Mouse (Mus musculus) forebrain, embryonic 12.5 days (tissue): ENCODE measurements around the gene Dok7. TPM values are rescaled to one million over a fixed set of nuclear protein-coding genes. Genes with fewer than 3 reads are reported as not detected.

Source experiments
- ATAC-seq: fragments of 200-750 bp; cut with Nextera tagmentation; 2 replicates; pipeline ENCODE4 v1.8.0; 2017; ENCODE audit warnings: moderate TSS enrichment; ENCODE audit not compliant: low FRiP score
- H3K27ac ChIP-seq: fragments of 300-500 bp; sonication (generic); 2 replicates; pipeline ENCODE4 v1.5.1; 2016; ENCODE audit warnings: mild to moderate bottlenecking
- H3K27me3 ChIP-seq: fragments of 300-500 bp; sonication (generic); 2 replicates; pipeline ENCODE4 v1.6.1; 2016; ENCODE audit warnings: mild to moderate bottlenecking
- H3K36me3 ChIP-seq: fragments of 300-500 bp; sonication (generic); replicated peaks from 2 replicates; pipeline ENCODE4 v1.6.1; 2016; ENCODE audit warnings: mild to moderate bottlenecking
- H3K4me1 ChIP-seq: fragments of 300-500 bp; sonication (generic); 2 replicates; pipeline ENCODE4 v1.6.1; 2016
- H3K4me2 ChIP-seq: fragments of 300-500 bp; sonication (generic); 2 replicates; pipeline ENCODE4 v1.6.1; 2016; ENCODE audit warnings: mild to moderate bottlenecking, moderate library complexity
- H3K4me3 ChIP-seq: fragments of 300-500 bp; sonication (generic); replicated peaks from 2 replicates; pipeline ENCODE4 v1.5.1; 2016; ENCODE audit warnings: mild to moderate bottlenecking
- H3K9ac ChIP-seq: fragments of 300-500 bp; sonication (generic); 2 replicates; pipeline ENCODE4 v1.6.1; 2016; ENCODE audit warnings: mild to moderate bottlenecking
- H3K9me3 ChIP-seq: fragments of 300-500 bp; sonication (generic); 2 replicates; pipeline ENCODE4 v1.6.1; 2016
- WGBS: fragments of 180-500 bp; shearing (Covaris S2); methylation state at CpG from one replicate; pipeline ENCODE4 v1.1.7; 2016; 5-methylcytosine and 5-hydroxymethylcytosine counted together
- polyA plus RNA-seq: library from polyadenylated mRNA; unstranded; fragments of >200 nt; fragmentation: Nextera tagmentation; extraction: Ambion mirVana; gene quantifications from 2 replicates; pipeline ENCODE4 v1.2.1, GENCODE M21; 2016

Dok7 gene
- polyA plus RNA-seq, 1 experiment from 2014 or later, result 0.61 TPM

- peaks cover 41% of the 10 kb centered on the region for H3K36me3 ChIP-seq
- H3K9ac ChIP-seq, result 0 out of 2 replicates have a peak overlapping the region, but pooled peaks have one; percentile 14
- peaks cover 26% of the 10 kb centered on the region for H3K4me1 ChIP-seq
- no peak overlapping the region for H3K4me2 ChIP-seq
- H3K4me3 ChIP-seq, result no peak overlapping the region
- H3K27ac ChIP-seq, result no peak overlapping the region
- ATAC-seq, result no peak
- H3K27me3 ChIP-seq, result no peaks in the 10 kb centered on the region
- no peaks in the 10 kb centered on the region for H3K9me3 ChIP-seq
- 91% methylated on average over 2 of the region's 2 CpGs for WGBS
Measured at GRCm38 (mm10) chr5:35103528-35103927, 47.0 kb downstream of the Dok7 start.

DNA sequence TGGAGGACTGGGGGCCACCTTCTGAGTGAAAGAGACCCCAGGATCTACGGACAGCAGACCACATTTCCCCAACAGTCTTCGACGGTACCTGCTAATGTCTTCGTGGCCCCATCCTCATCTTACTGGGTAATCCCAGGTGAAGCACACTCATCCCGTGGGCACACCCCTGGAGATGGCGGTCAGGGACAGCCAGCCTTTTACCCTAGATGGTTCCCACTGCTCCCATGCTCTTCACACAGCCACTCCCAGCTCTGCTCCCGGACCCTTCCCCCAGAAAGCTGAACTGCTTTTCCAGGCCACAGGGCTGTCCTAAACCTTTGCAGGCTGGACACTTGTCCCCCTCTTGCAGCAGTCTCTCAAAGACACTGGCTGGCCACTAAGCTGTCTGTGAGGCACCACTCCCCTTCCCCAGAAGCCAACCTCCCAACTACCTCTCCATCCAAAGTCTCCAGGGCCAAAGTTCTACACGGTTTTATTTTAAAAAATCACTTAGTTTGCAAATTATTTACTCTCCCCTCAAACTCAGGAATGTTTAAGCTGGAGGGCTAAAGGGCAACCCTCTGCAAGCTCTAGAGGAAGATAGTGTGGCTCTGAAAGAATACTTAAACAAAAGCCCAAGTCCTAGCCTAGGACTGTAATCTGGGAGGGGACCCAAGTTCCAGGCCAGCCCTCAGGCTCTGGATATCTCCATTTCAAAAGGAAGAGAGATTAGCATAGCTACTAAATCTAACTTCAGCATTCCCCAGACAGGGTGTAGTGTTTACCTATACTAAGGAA is 47.8 kb downstream of the Dok7 start:
- 59% methylated on average over 8 of the region's 8 CpGs for WGBS
- H3K27ac ChIP-seq, result no peak overlapping the region
- ATAC-seq, result no peak
- H3K4me2 ChIP-seq, result peak overlapping the region; percentile 72
- no peaks in the 10 kb centered on the region for H3K27me3 ChIP-seq
- peaks cover 33% of the 10 kb centered on the region for H3K36me3 ChIP-seq
- H3K4me3 ChIP-seq, result peak overlapping the region; percentile 76
- H3K9me3 ChIP-seq, result no peaks in the 10 kb centered on the region
- peak overlapping the region; percentile 79; the same call in 1 of the 2 replicates for H3K9ac ChIP-seq
- H3K4me1 ChIP-seq, result peaks cover 26% of the 10 kb centered on the region

DNA sequence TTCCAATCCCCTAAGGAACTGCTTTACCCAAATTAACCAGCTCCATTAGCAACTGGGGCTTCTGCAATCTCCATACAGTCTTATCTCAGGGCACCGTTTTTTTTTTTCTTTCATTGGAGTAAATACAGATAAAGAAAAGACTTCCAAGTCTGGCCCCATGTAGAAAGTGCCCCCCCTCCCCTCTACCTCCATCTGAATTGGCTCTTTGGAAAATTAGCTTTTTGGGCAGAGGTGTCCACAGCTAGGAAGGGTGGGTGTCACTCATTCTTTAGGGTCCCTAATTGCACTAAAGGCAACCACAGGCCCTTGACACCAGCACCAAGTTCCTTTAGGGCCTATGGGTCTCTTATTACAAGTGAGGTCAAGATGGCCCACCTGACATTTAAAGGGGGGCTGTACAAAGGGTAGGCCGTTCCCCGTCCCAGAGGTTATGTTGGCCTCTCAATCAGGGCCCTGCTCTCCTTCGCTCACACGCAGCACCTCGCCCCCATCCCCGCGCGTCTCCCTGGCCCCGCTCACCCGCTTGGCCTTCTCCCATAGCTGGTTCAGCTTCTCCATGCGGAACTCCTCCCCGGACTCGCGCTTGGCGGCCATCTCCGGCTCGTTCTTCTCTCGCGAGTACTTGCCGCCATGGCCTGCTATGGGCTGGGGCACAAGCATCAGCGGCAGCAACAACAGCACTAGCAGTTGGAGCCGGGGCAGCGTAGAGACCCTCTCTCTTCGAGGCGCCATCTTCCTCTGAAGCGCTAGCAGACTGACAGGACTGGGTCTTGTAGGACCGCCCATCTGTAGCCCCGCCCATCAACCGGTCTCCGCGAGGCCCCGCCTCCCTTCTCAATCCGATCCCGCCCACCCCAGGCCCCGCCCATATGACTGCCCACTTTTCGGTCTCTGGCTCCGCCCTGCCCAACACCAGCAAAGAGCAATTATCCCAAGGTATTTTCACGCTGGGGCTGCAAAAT is 48.7 kb downstream of the Dok7 start, which contains the start of gene Lrpap1:
Lrpap1 (minus strand) TSS at position 807 of the 962 bp plus-strand sequence.
- Histone ChIP-seq H3K36me3 (peaks cover 24% of the 10 kb centered on the region), H3K9ac (peak within 1 kb of the TSS; percentile 79), H3K4me3 (peak within 1 kb of the TSS; percentile 76), H3K27me3 (no peaks in the 10 kb centered on the region), H3K9me3 (no peaks in the 10 kb centered on the region), H3K4me1 (peaks cover 26% of the 10 kb centered on the region), H3K4me2 (peak within 1 kb of the TSS; percentile 72), H3K27ac (peak within 1 kb of the TSS; percentile 77)
- WGBS, result under 1% methylated on average over 39 of the region's 39 CpGs
- ATAC-seq, result peak; percentile 97

DNA sequence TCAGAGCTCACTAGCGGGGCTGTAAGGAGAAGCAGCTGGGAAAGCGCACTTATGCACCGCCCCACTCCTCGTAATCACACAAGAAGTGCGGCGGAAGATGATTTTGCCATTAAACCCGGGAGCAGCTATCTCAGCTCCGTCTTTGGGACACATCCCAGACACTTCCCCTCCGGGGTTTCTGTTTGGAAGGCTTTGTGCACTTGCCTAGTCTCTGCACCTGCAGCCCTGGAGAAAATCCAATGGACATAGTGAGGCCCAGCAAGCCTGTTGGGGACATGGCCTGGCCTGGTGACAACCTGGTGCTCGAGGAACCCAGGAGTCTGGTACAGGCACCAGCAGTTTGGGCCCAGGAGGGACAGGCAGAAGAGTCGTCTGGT is 49.3 kb downstream of the Dok7 start:
- H3K9me3 ChIP-seq, result no peaks in the 10 kb centered on the region
- ATAC-seq, result peak; percentile 67; the same call in 1 of the 2 replicates
- H3K9ac ChIP-seq, result peak overlapping the region; percentile 42
- 4% methylated on average over 11 of the region's 11 CpGs for WGBS
- peaks cover 18% of the 10 kb centered on the region for H3K36me3 ChIP-seq
- H3K27ac ChIP-seq, result peak overlapping the region; percentile 77
- no peaks in the 10 kb centered on the region for H3K27me3 ChIP-seq
- H3K4me1 ChIP-seq, result peaks cover 26% of the 10 kb centered on the region
- H3K4me3 ChIP-seq, result peak overlapping the region; percentile 76
- H3K4me2 ChIP-seq, result peak overlapping the region; percentile 72

- Histone ChIP-seq H3K36me3 (no peaks in the 10 kb centered on the region), H3K9me3 (no peaks in the 10 kb centered on the region), H3K4me1 (no peaks in the 10 kb centered on the region), H3K4me2 (no peak overlapping the region), H3K27ac (no peak overlapping the region), H3K9ac (no peak overlapping the region), H3K4me3 (no peak overlapping the region), H3K27me3 (no peaks in the 10 kb centered on the region)
- no peak for ATAC-seq
- 57% methylated on average over 4 of the region's 4 CpGs for WGBS
Measured at GRCm38 (mm10) chr5:35112444-35112843, 55.9 kb downstream of the Dok7 start.

- 82% methylated on average over 3 of the region's 3 CpGs for WGBS
- Histone ChIP-seq H3K4me1 (no peaks in the 10 kb centered on the region), H3K27me3 (no peaks in the 10 kb centered on the region), H3K4me3 (no peak overlapping the region), H3K9ac (no peak overlapping the region), H3K4me2 (no peak overlapping the region), H3K9me3 (no peaks in the 10 kb centered on the region), H3K27ac (no peak overlapping the region), H3K36me3 (no peaks in the 10 kb centered on the region)
- no peak for ATAC-seq
Measured at GRCm38 (mm10) chr5:35116002-35116401, 59.4 kb downstream of the Dok7 start.

GRCm38 (mm10) chr5:35117633-35118032 is 61.1 kb downstream of the Dok7 start:
- Histone ChIP-seq H3K9ac (no peak overlapping the region), H3K4me1 (no peaks in the 10 kb centered on the region), H3K36me3 (no peaks in the 10 kb centered on the region), H3K4me2 (no peak overlapping the region), H3K9me3 (no peaks in the 10 kb centered on the region), H3K27ac (no peak overlapping the region), H3K4me3 (no peak overlapping the region), H3K27me3 (no peaks in the 10 kb centered on the region)
- 75% methylated on average over 3 of the region's 3 CpGs for WGBS
- ATAC-seq, result no peak

GRCm38 (mm10) chr5:35118418-35118817 is 61.9 kb downstream of the Dok7 start:
- H3K9ac ChIP-seq, result no peak overlapping the region
- WGBS, result 93% methylated on average over 2 of the region's 2 CpGs
- no peak for ATAC-seq
- H3K4me2 ChIP-seq, result no peak overlapping the region
- no peaks in the 10 kb centered on the region for H3K4me1 ChIP-seq
- H3K27ac ChIP-seq, result no peak overlapping the region
- no peaks in the 10 kb centered on the region for H3K27me3 ChIP-seq
- no peaks in the 10 kb centered on the region for H3K9me3 ChIP-seq
- no peak overlapping the region for H3K4me3 ChIP-seq
- no peaks in the 10 kb centered on the region for H3K36me3 ChIP-seq

- H3K4me3 ChIP-seq, result no peak overlapping the region
- WGBS, result 85% methylated on average over 8 of the region's 8 CpGs
- H3K27ac ChIP-seq, result no peak overlapping the region
- H3K4me2 ChIP-seq, result no peak overlapping the region
- H3K9me3 ChIP-seq, result no peaks in the 10 kb centered on the region
- H3K27me3 ChIP-seq, result no peaks in the 10 kb centered on the region
- H3K9ac ChIP-seq, result no peak overlapping the region
- no peaks in the 10 kb centered on the region for H3K4me1 ChIP-seq
- H3K36me3 ChIP-seq, result no peaks in the 10 kb centered on the region
- no peak for ATAC-seq
Measured at GRCm38 (mm10) chr5:35120024-35120423, 63.5 kb downstream of the Dok7 start.

DNA sequence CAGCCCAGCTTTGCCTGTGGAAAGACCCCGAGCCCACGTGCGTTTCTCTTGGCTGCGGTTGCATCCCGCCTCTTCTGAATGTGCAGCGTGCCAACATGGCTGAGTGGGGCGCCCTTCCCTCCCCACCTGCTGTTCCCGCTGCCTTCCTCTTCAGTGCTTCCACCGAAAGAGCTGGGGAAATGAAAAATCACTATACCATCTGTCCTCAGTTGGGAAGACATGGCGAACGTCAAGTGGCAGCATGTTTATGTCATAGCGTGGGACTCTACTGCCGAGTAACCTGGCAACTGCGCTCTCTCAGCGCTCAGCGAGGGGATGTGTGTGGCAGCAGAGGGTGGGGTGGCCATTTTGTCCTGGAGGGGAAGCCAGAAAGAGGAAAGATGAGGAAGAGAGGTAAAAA is 72.6 kb downstream of the Dok7 start:
- no peaks in the 10 kb centered on the region for H3K27me3 ChIP-seq
- 89% methylated on average over 16 of the region's 16 CpGs for WGBS
- no peak overlapping the region for H3K4me2 ChIP-seq
- no peaks in the 10 kb centered on the region for H3K36me3 ChIP-seq
- H3K9ac ChIP-seq, result no peak overlapping the region
- H3K4me1 ChIP-seq, result no peaks in the 10 kb centered on the region
- no peaks in the 10 kb centered on the region for H3K9me3 ChIP-seq
- ATAC-seq, result no peak
- H3K4me3 ChIP-seq, result no peak overlapping the region
- no peak overlapping the region for H3K27ac ChIP-seq

- Histone ChIP-seq H3K27me3 (no peaks in the 10 kb centered on the region), H3K4me3 (no peak overlapping the region), H3K4me2 (no peak overlapping the region), H3K4me1 (no peaks in the 10 kb centered on the region), H3K27ac (no peak overlapping the region), H3K9ac (no peak overlapping the region), H3K9me3 (no peaks in the 10 kb centered on the region), H3K36me3 (no peaks in the 10 kb centered on the region)
- WGBS, result 93% methylated on average over 7 of the region's 7 CpGs
- ATAC-seq, result no peak
Measured at GRCm38 (mm10) chr5:35129767-35130191, 73.2 kb downstream of the Dok7 start.

DNA sequence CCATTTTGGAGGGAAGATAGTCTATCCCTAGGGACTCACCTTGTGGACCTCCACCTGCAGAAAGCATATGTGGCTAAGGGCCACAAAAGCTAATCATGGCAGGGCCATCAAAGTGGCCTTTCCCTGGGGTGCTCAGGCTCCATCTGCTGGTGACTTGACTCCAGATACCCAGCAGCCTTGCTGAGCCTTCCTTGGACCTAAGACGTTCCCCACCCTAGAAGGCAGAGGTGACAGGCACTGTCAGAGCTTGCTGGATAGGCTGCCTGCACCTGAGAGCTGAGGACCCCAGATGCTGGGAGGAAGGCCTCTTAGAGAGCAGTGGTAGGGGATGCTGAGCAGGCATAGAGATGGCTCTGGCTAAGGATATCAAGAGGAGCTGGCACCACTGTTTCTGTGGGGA is 74.7 kb downstream of the Dok7 start:
- Histone ChIP-seq H3K27me3 (no peaks in the 10 kb centered on the region), H3K9me3 (no peaks in the 10 kb centered on the region), H3K4me2 (no peak overlapping the region), H3K27ac (no peak overlapping the region), H3K4me1 (no peaks in the 10 kb centered on the region), H3K9ac (no peak overlapping the region), H3K4me3 (no peak overlapping the region), H3K36me3 (no peaks in the 10 kb centered on the region)
- 29% methylated on average over 1 of the region's 1 CpGs for WGBS
- ATAC-seq, result no peak
